Mouse (Mus musculus) gonadal fat pad, adult 2 months (tissue): ENCODE data around the gene Galr2. TPM values are rescaled to one million over a fixed set of nuclear protein-coding genes. Genes with fewer than 3 reads are reported as not detected.

ENCODE experiments used
- DNase-seq: peaks from one replicate; pipeline ENCODE4 v3.0.0-alpha.2; 2012; ENCODE audit warnings: low read depth
- polyA plus RNA-seq: library from polyadenylated mRNA; depleted of rRNA; stranded (reverse); fragments of >200 nt; gene quantifications from 2 replicates; pipeline ENCODE4 v1.2.3, GENCODE M21; 2012; rRNA removed

The Galr2 gene
- 3.9 and 6.5 TPM in 2 replicates for polyA plus RNA-seq

- no peak for DNase-seq
Observed at GRCm38 (mm10) chr11:116280751-116281663, at the start of gene Galr2. Gene Galr2 (plus strand): TSS chr11:116280939.

GRCm38 (mm10) chr11:116232427-116232826 lies 48.3 kb upstream of the Galr2 start:
- no peak for DNase-seq

GRCm38 (mm10) chr11:116234901-116235300 lies 45.8 kb upstream of the Galr2 start:
- DNase-seq = no peak

- peak; percentile 60 for DNase-seq
Observed at GRCm38 (mm10) chr11:116237742-116238395, 42.9 kb upstream of the Galr2 start, which contains the start of gene Evpl. Gene Evpl (minus strand): TSS chr11:116238077.

- no peak for DNase-seq
Observed at GRCm38 (mm10) chr11:116239797-116240196, 40.9 kb upstream of the Galr2 start.

- DNase-seq = no peak
Observed at GRCm38 (mm10) chr11:116241744-116242235, 38.9 kb upstream of the Galr2 start.

GRCm38 (mm10) chr11:116244580-116244979 lies 36.2 kb upstream of the Galr2 start:
- no peak for DNase-seq

- no peak for DNase-seq
Observed at GRCm38 (mm10) chr11:116245616-116246015, 35.1 kb upstream of the Galr2 start.

GRCm38 (mm10) chr11:116247502-116248222 lies 33.1 kb upstream of the Galr2 start:
- DNase-seq = peak; percentile 65

- DNase-seq = no peak
Observed at GRCm38 (mm10) chr11:116250898-116251297, 29.8 kb upstream of the Galr2 start.

- DNase-seq = no peak
Observed at GRCm38 (mm10) chr11:116253076-116253600, 27.6 kb upstream of the Galr2 start.

- DNase-seq = no peak
Observed at GRCm38 (mm10) chr11:116254627-116255026, 26.1 kb upstream of the Galr2 start.

GRCm38 (mm10) chr11:116255090-116255981 lies 25.4 kb upstream of the Galr2 start:
- DNase-seq = no peak

GRCm38 (mm10) chr11:116255982-116256675 lies 24.6 kb upstream of the Galr2 start:
- DNase-seq = no peak

- no peak for DNase-seq
Observed at GRCm38 (mm10) chr11:116259461-116259860, 21.3 kb upstream of the Galr2 start.

- peak; percentile 66 for DNase-seq
Observed at GRCm38 (mm10) chr11:116260259-116260658, 20.5 kb upstream of the Galr2 start.

- no peak for DNase-seq
Observed at GRCm38 (mm10) chr11:116265352-116265751, 15.4 kb upstream of the Galr2 start.

- DNase-seq = no peak
Observed at GRCm38 (mm10) chr11:116265850-116266249, 14.9 kb upstream of the Galr2 start.

- no peak for DNase-seq
Observed at GRCm38 (mm10) chr11:116267637-116268036, 13.1 kb upstream of the Galr2 start.

- no peak for DNase-seq
Observed at GRCm38 (mm10) chr11:116268313-116268712, 12.4 kb upstream of the Galr2 start.
